Mouse (Mus musculus): ENCODE data around the gene Strc.
A peak's percentile ranks its signal among the peaks of the same experiment; 100 is the strongest.
"Not testable (repeated sequence)": the region's sequence is repeated elsewhere in the genome, so short reads cannot be mapped to it uniquely, and the experiment has no call there.

The Strc gene

GRCm38 (mm10) chr2:121386961-121387575, at the start of gene Strc:
Strc (minus strand) TSS chr2:121387168.
- not testable (repeated sequence) for DNase-seq (ENCODE audit: low spot score)

GRCm38 (mm10) chr2:121434854-121435253, 47.9 kb upstream of the Strc start:
- no peak for DNase-seq (ENCODE audit: low spot score)

GRCm38 (mm10) chr2:121425890-121426289, 38.9 kb upstream of the Strc start:
- no peak for DNase-seq (ENCODE audit: low spot score)

- no peak for DNase-seq (ENCODE audit: low spot score)
These were observed 36.2 kb upstream of the Strc start for GRCm38 (mm10) chr2:121423166-121423565.

GRCm38 (mm10) chr2:121418476-121418875, 31.5 kb upstream of the Strc start:
- no peak for DNase-seq (ENCODE audit: low spot score)

GRCm38 (mm10) chr2:121416356-121416755, 29.4 kb upstream of the Strc start:
- DNase-seq (ENCODE audit: low spot score), result no peak

GRCm38 (mm10) chr2:121415591-121415990, 28.6 kb upstream of the Strc start:
- DNase-seq (ENCODE audit: low spot score), result no peak

GRCm38 (mm10) chr2:121415103-121415502, 28.1 kb upstream of the Strc start:
- no peak for DNase-seq (ENCODE audit: low spot score)

GRCm38 (mm10) chr2:121414139-121414685, 27.2 kb upstream of the Strc start:
- DNase-seq (ENCODE audit: low spot score), result no peak

GRCm38 (mm10) chr2:121413387-121414042, 26.5 kb upstream of the Strc start, which contains the start of the genes Pdia3 and Catsper2:
Pdia3 (plus strand) TSS chr2:121413775.
Catsper2 (minus strand) TSS chr2:121413792.
- peak; percentile 88 for DNase-seq (ENCODE audit: low spot score)

GRCm38 (mm10) chr2:121412843-121413386, 25.9 kb upstream of the Strc start:
- DNase-seq (ENCODE audit: low spot score), result no peak

GRCm38 (mm10) chr2:121408160-121408559, 21.2 kb upstream of the Strc start:
- DNase-seq (ENCODE audit: low spot score), result no peak

- DNase-seq (ENCODE audit: low spot score), result no peak
These were observed 16.3 kb upstream of the Strc start for GRCm38 (mm10) chr2:121403296-121403695.

GRCm38 (mm10) chr2:121396624-121397023, 9.7 kb upstream of the Strc start:
- peak; percentile 55 for DNase-seq (ENCODE audit: low spot score)

- no peak for DNase-seq (ENCODE audit: low spot score)
These were observed 12.2 kb downstream of the Strc start for GRCm38 (mm10) chr2:121374766-121375165.

- DNase-seq (ENCODE audit: low spot score), result no peak
These were observed 14.7 kb downstream of the Strc start for GRCm38 (mm10) chr2:121372266-121372665.

- DNase-seq (ENCODE audit: low spot score), result no peak
These were observed 16.0 kb downstream of the Strc start for GRCm38 (mm10) chr2:121370921-121371320.

GRCm38 (mm10) chr2:121368831-121369230, 18.1 kb downstream of the Strc start:
- no peak for DNase-seq (ENCODE audit: low spot score)

GRCm38 (mm10) chr2:121363656-121364055, 23.3 kb downstream of the Strc start:
- DNase-seq (ENCODE audit: low spot score), result no peak

- DNase-seq (ENCODE audit: low spot score), result no peak
These were observed 27.5 kb downstream of the Strc start for GRCm38 (mm10) chr2:121359461-121359860.

GRCm38 (mm10) chr2:121358381-121358780, 28.6 kb downstream of the Strc start:
- DNase-seq (ENCODE audit: low spot score), result no peak

- no peak for DNase-seq (ENCODE audit: low spot score)
These were observed 29.0 kb downstream of the Strc start for GRCm38 (mm10) chr2:121357961-121358360.

GRCm38 (mm10) chr2:121357494-121357893, 29.5 kb downstream of the Strc start, which contains the start of gene Ckmt1:
Ckmt1 (plus strand) TSS chr2:121357714.
- no peak for DNase-seq (ENCODE audit: low spot score)
